Mouse (Mus musculus): ENCODE results near the gene Ier5. TPM values are rescaled to one million over a fixed set of nuclear protein-coding genes. Genes with fewer than 3 reads are reported as not detected.
A peak's percentile ranks its signal among the peaks of the same experiment; 100 is the strongest.

Ier5 gene
- polyA plus RNA-seq, 1 experiment from 2014 or later, result 6.7 TPM

GRCm38 (mm10) chr1:155077675-155078074, 21.8 kb downstream of the Ier5 start:
- ATAC-seq (replicated peaks; ENCODE audit: low FRiP score, low TSS enrichment, low read depth) (0 out of 2 replicates have a peak, but pooled peaks have one; percentile 22), DNase-seq (ENCODE audit: low spot score) (no peak)
- H3K4me1 ChIP-seq (replicated peaks; ENCODE audit: control insufficient read depth, insufficient read depth, low read length), result peaks cover 35% of the 10 kb centered on the region

GRCm38 (mm10) chr1:155075856-155076255, 23.6 kb downstream of the Ier5 start:
- DNase-seq (ENCODE audit: low spot score) (no peak), ATAC-seq (replicated peaks; ENCODE audit: low FRiP score, low TSS enrichment, low read depth) (no peak)
- WGBS, result 80% methylated on average over 7 of the region's 7 CpGs
- Histone ChIP-seq H3K4me2 (ENCODE audit: low read length) (no peak overlapping the region), H3K27ac (ENCODE audit: low read depth) (no peak overlapping the region), H3K4me1 (replicated peaks; ENCODE audit: control insufficient read depth, insufficient read depth, low read length) (peaks cover 28% of the 10 kb centered on the region), H3K36me3 (ENCODE audit: control insufficient read depth, insufficient read depth, low read length) (no peaks in the 10 kb centered on the region), H3K27me3 (replicated peaks; ENCODE audit: control insufficient read depth, insufficient read depth, low read length) (no peaks in the 10 kb centered on the region), H3K4me3 (ENCODE audit: low read depth, low read length) (no peak overlapping the region), H3K9me3 (ENCODE audit: control insufficient read depth, low read length) (no peaks in the 10 kb centered on the region), H3K9ac (ENCODE audit: low read length) (no peak overlapping the region)

More at GRCm38 (mm10) chr1:155077675-155078074, 21.8 kb downstream of the Ier5 start:
- Histone ChIP-seq H3K27me3 (replicated peaks; ENCODE audit: control insufficient read depth, insufficient read depth, low read length) (no peaks in the 10 kb centered on the region), H3K4me3 (ENCODE audit: low read depth, low read length) (no peak overlapping the region), H3K4me2 (ENCODE audit: low read length) (no peak overlapping the region), H3K9ac (ENCODE audit: low read length) (no peak overlapping the region), H3K27ac (ENCODE audit: low read depth) (no peak overlapping the region), H3K9me3 (ENCODE audit: control insufficient read depth, low read length) (no peaks in the 10 kb centered on the region), H3K36me3 (ENCODE audit: control insufficient read depth, insufficient read depth, low read length) (no peaks in the 10 kb centered on the region)
- 31% methylated on average over 3 of the region's 3 CpGs for WGBS

- H3K4me1 ChIP-seq (replicated peaks; ENCODE audit: control insufficient read depth, insufficient read depth, low read length), result peaks cover 28% of the 10 kb centered on the region
These were observed 24.6 kb downstream of the Ier5 start for GRCm38 (mm10) chr1:155074856-155075255.

GRCm38 (mm10) chr1:155073905-155074304, 25.5 kb downstream of the Ier5 start:
- H3K4me1 ChIP-seq (replicated peaks; ENCODE audit: control insufficient read depth, insufficient read depth, low read length), result peaks cover 28% of the 10 kb centered on the region
- no peaks in the 10 kb centered on the region for H3K9me3 ChIP-seq (ENCODE audit: control insufficient read depth, low read length)
- H3K4me2 ChIP-seq (ENCODE audit: low read length), result no peak overlapping the region
- ATAC-seq (replicated peaks; ENCODE audit: low FRiP score, low TSS enrichment, low read depth) (no peak), DNase-seq (ENCODE audit: low spot score) (no peak)
- 78% methylated on average over 6 of the region's 6 CpGs for WGBS
- H3K27ac ChIP-seq (ENCODE audit: low read depth), result no peak overlapping the region
- no peak overlapping the region for H3K9ac ChIP-seq (ENCODE audit: low read length)
- H3K36me3 ChIP-seq (ENCODE audit: control insufficient read depth, insufficient read depth, low read length), result no peaks in the 10 kb centered on the region
- no peaks in the 10 kb centered on the region for H3K27me3 ChIP-seq (replicated peaks; ENCODE audit: control insufficient read depth, insufficient read depth, low read length)
- H3K4me3 ChIP-seq (ENCODE audit: low read depth, low read length), result no peak overlapping the region

More at GRCm38 (mm10) chr1:155074856-155075255, 24.6 kb downstream of the Ier5 start:
- H3K27me3 ChIP-seq (replicated peaks; ENCODE audit: control insufficient read depth, insufficient read depth, low read length), result no peaks in the 10 kb centered on the region
- ATAC-seq (replicated peaks; ENCODE audit: low FRiP score, low TSS enrichment, low read depth) (no peak), DNase-seq (ENCODE audit: low spot score) (no peak)
- no peak overlapping the region for H3K27ac ChIP-seq (ENCODE audit: low read depth)
- no peak overlapping the region for H3K4me3 ChIP-seq (ENCODE audit: low read depth, low read length)
- no peak overlapping the region for H3K9ac ChIP-seq (ENCODE audit: low read length)
- H3K9me3 ChIP-seq (ENCODE audit: control insufficient read depth, low read length), result no peaks in the 10 kb centered on the region
- no peak overlapping the region for H3K4me2 ChIP-seq (ENCODE audit: low read length)
- 63% methylated on average over 7 of the region's 7 CpGs for WGBS
- H3K36me3 ChIP-seq (ENCODE audit: control insufficient read depth, insufficient read depth, low read length), result no peaks in the 10 kb centered on the region

- Histone ChIP-seq H3K9me3 (ENCODE audit: control insufficient read depth, low read length) (no peaks in the 10 kb centered on the region), H3K27me3 (replicated peaks; ENCODE audit: control insufficient read depth, insufficient read depth, low read length) (no peaks in the 10 kb centered on the region), H3K4me3 (ENCODE audit: low read depth, low read length) (no peak overlapping the region), H3K36me3 (ENCODE audit: control insufficient read depth, insufficient read depth, low read length) (no peaks in the 10 kb centered on the region), H3K9ac (ENCODE audit: low read length) (no peak overlapping the region), H3K4me1 (replicated peaks; ENCODE audit: control insufficient read depth, insufficient read depth, low read length) (peaks cover 26% of the 10 kb centered on the region), H3K4me2 (ENCODE audit: low read length) (no peak overlapping the region), H3K27ac (ENCODE audit: low read depth) (no peak overlapping the region)
- no peak for DNase-seq (ENCODE audit: low spot score)
- WGBS, result 30% methylated on average over 7 of the region's 7 CpGs
- ATAC-seq (replicated peaks; ENCODE audit: low FRiP score, low TSS enrichment, low read depth), result no peak
These were observed 26.3 kb downstream of the Ier5 start for GRCm38 (mm10) chr1:155073133-155073532.

- Histone ChIP-seq H3K4me1 (replicated peaks; ENCODE audit: control insufficient read depth, insufficient read depth, low read length) (peaks cover 19% of the 10 kb centered on the region), H3K4me3 (ENCODE audit: low read depth, low read length) (no peak overlapping the region), H3K9me3 (ENCODE audit: control insufficient read depth, low read length) (no peaks in the 10 kb centered on the region), H3K9ac (ENCODE audit: low read length) (no peak overlapping the region), H3K36me3 (ENCODE audit: control insufficient read depth, insufficient read depth, low read length) (no peaks in the 10 kb centered on the region), H3K4me2 (ENCODE audit: low read length) (no peak overlapping the region), H3K27me3 (replicated peaks; ENCODE audit: control insufficient read depth, insufficient read depth, low read length) (no peaks in the 10 kb centered on the region), H3K27ac (ENCODE audit: low read depth) (no peak overlapping the region)
- DNase-seq (ENCODE audit: low spot score) (no peak), ATAC-seq (replicated peaks; ENCODE audit: low FRiP score, low TSS enrichment, low read depth) (no peak)
- WGBS, result 26% methylated on average over 7 of the region's 7 CpGs
These were observed 28.1 kb downstream of the Ier5 start for GRCm38 (mm10) chr1:155071287-155071876.

GRCm38 (mm10) chr1:155070561-155071286, 28.7 kb downstream of the Ier5 start:
- DNase-seq (ENCODE audit: low spot score) (no peak), ATAC-seq (replicated peaks; ENCODE audit: low FRiP score, low TSS enrichment, low read depth) (no peak)
- Histone ChIP-seq H3K36me3 (ENCODE audit: control insufficient read depth, insufficient read depth, low read length) (no peaks in the 10 kb centered on the region), H3K27ac (ENCODE audit: low read depth) (no peak overlapping the region), H3K4me1 (replicated peaks; ENCODE audit: control insufficient read depth, insufficient read depth, low read length) (peaks cover 19% of the 10 kb centered on the region), H3K4me2 (ENCODE audit: low read length) (no peak overlapping the region), H3K27me3 (replicated peaks; ENCODE audit: control insufficient read depth, insufficient read depth, low read length) (no peaks in the 10 kb centered on the region), H3K9ac (ENCODE audit: low read length) (no peak overlapping the region), H3K4me3 (ENCODE audit: low read depth, low read length) (no peak overlapping the region), H3K9me3 (ENCODE audit: control insufficient read depth, low read length) (no peaks in the 10 kb centered on the region)
- WGBS, result 58% methylated on average over 5 of the region's 5 CpGs

- DNase-seq (ENCODE audit: low spot score) (no peak), ATAC-seq (replicated peaks; ENCODE audit: low FRiP score, low TSS enrichment, low read depth) (peak; percentile 54)
- Histone ChIP-seq H3K36me3 (ENCODE audit: control insufficient read depth, insufficient read depth, low read length) (no peaks in the 10 kb centered on the region), H3K4me2 (ENCODE audit: low read length) (no peak overlapping the region), H3K4me3 (ENCODE audit: low read depth, low read length) (no peak overlapping the region), H3K9ac (ENCODE audit: low read length) (no peak overlapping the region), H3K4me1 (replicated peaks; ENCODE audit: control insufficient read depth, insufficient read depth, low read length) (peaks cover 15% of the 10 kb centered on the region), H3K9me3 (ENCODE audit: control insufficient read depth, low read length) (no peaks in the 10 kb centered on the region), H3K27me3 (replicated peaks; ENCODE audit: control insufficient read depth, insufficient read depth, low read length) (no peaks in the 10 kb centered on the region), H3K27ac (ENCODE audit: low read depth) (no peak overlapping the region)
- WGBS, result 44% methylated on average over 7 of the region's 7 CpGs
These were observed 29.7 kb downstream of the Ier5 start for GRCm38 (mm10) chr1:155069696-155070095.

- H3K4me3 ChIP-seq (ENCODE audit: low read depth, low read length), result no peak overlapping the region
- 90% methylated on average over 5 of the region's 5 CpGs for whole genome bisulfite sequencing
- no peak overlapping the region for H3K4me2 ChIP-seq (ENCODE audit: low read length)
- H3K9me3 ChIP-seq (ENCODE audit: control insufficient read depth, low read length), result no peaks in the 10 kb centered on the region
- H3K4me1 ChIP-seq (replicated peaks; ENCODE audit: control insufficient read depth, insufficient read depth, low read length), result peaks cover 7% of the 10 kb centered on the region; the same call in 1 of the 2 replicates
- no peak overlapping the region for H3K9ac ChIP-seq (ENCODE audit: low read length)
- H3K27me3 ChIP-seq (replicated peaks; ENCODE audit: control insufficient read depth, insufficient read depth, low read length), result no peaks in the 10 kb centered on the region
- DNase-seq (ENCODE audit: low spot score), result no peak
- ATAC-seq (replicated peaks; ENCODE audit: low FRiP score, low TSS enrichment, low read depth), result no peak
- H3K36me3 ChIP-seq (ENCODE audit: control insufficient read depth, insufficient read depth, low read length), result no peaks in the 10 kb centered on the region
- H3K27ac ChIP-seq (ENCODE audit: low read depth), result no peak overlapping the region
These were observed 33.2 kb downstream of the Ier5 start for GRCm38 (mm10) chr1:155066196-155066595.

All from intestine, embryonic 14.5 days (tissue).